Mouse (Mus musculus) neural tube, embryonic 11.5 days (tissue): ENCODE data around the gene Esd. TPM values are rescaled to one million over a fixed set of nuclear protein-coding genes. Genes with fewer than 3 reads are reported as not detected.

ENCODE experiments used
- ATAC-seq: fragments of 200-750 bp; cut with Nextera tagmentation; 2 replicates; pipeline ENCODE4 v1.8.0; 2017; ENCODE audit warnings: moderate number of reproducible peaks, mild to moderate bottlenecking, moderate TSS enrichment, moderate library complexity; ENCODE audit not compliant: insufficient read depth, low FRiP score, low TSS enrichment
- DNase-seq: peaks from one replicate; pipeline ENCODE4 v3.0.0-alpha.2; 2015; ENCODE audit warnings: low spot score
- H3K27ac ChIP-seq: fragments of 300-500 bp; sonication (generic); 2 replicates; pipeline ENCODE4 v1.5.1; 2014; ENCODE audit warnings: low read depth, mild to moderate bottlenecking, low read length
- H3K27me3 ChIP-seq: fragments of 300-500 bp; sonication (generic); 2 replicates; pipeline ENCODE4 v1.6.1; 2014; ENCODE audit warnings: mild to moderate bottlenecking, low read length, mixed read lengths; ENCODE audit not compliant: control insufficient read depth, insufficient read depth
- H3K36me3 ChIP-seq: fragments of 300-500 bp; sonication (generic); 2 replicates; pipeline ENCODE4 v1.6.1; 2014; ENCODE audit warnings: mild to moderate bottlenecking, low read length, moderate library complexity, mixed read lengths; ENCODE audit not compliant: control insufficient read depth, insufficient read depth
- H3K4me1 ChIP-seq: fragments of 300-500 bp; sonication (generic); 2 replicates; pipeline ENCODE4 v1.6.1; 2014; ENCODE audit warnings: low read length, mixed read lengths; ENCODE audit not compliant: control insufficient read depth, insufficient read depth
- H3K4me2 ChIP-seq: fragments of 300-500 bp; sonication (generic); 2 replicates; pipeline ENCODE4 v1.6.1; 2014; ENCODE audit warnings: low read depth, mild to moderate bottlenecking, moderate library complexity
- H3K4me3 ChIP-seq: fragments of 300-500 bp; sonication (generic); 2 replicates; pipeline ENCODE4 v1.5.1; 2014; ENCODE audit warnings: low read depth, low read length
- H3K9ac ChIP-seq: fragments of 300-500 bp; sonication (generic); 2 replicates; pipeline ENCODE4 v1.6.1; 2014; ENCODE audit warnings: mild to moderate bottlenecking, low read length
- H3K9me3 ChIP-seq: fragments of 300-500 bp; sonication (generic); 2 replicates; pipeline ENCODE4 v1.6.1; 2016; ENCODE audit warnings: low read length; ENCODE audit not compliant: control insufficient read depth
- WGBS: fragments of 180-500 bp; shearing (Covaris S2); extraction: QIAGEN DNeasy Blood & Tissue Kit; methylation state at CpG from one replicate; pipeline ENCODE4 v1.1.7; 2014; 5-methylcytosine and 5-hydroxymethylcytosine counted together
- polyA plus RNA-seq: library from polyadenylated mRNA; unstranded; fragments of >200 nt; fragmentation: Nextera tagmentation; extraction: Ambion mirVana; gene quantifications from 2 replicates; pipeline ENCODE4 v1.2.1, GENCODE M21; 2014

The Esd gene
- 351 and 358 TPM in 2 replicates for polyA plus RNA-seq

- ATAC-seq (peak; percentile 98), DNase-seq (peak; percentile 95)
- Histone ChIP-seq H3K4me1 (peaks cover 6% of the 10 kb centered on the region; the same call in 1 of the 2 replicates), H3K36me3 (no peaks in the 10 kb centered on the region), H3K9ac (peak within 1 kb of the TSS; percentile 74), H3K27ac (peak within 1 kb of the TSS; percentile 40), H3K4me3 (peak within 1 kb of the TSS; percentile 72), H3K4me2 (peak within 1 kb of the TSS; percentile 70), H3K9me3 (no peaks in the 10 kb centered on the region), H3K27me3 (no peaks in the 10 kb centered on the region)
- under 1% methylated on average over 53 of the region's 53 CpGs for WGBS
Measured at GRCm38 (mm10) chr14:74732079-74732783, at the start of gene Esd. Gene Esd, plus strand, starts transcription at chr14:74732297.

GRCm38 (mm10) chr14:74684298-74684978, 47.7 kb upstream of the Esd start:
- no peak overlapping the region for H3K9ac ChIP-seq
- WGBS, result 85% methylated on average over 5 of the region's 5 CpGs
- no peaks in the 10 kb centered on the region for H3K9me3 ChIP-seq
- ATAC-seq, result no peak
- DNase-seq, result no peak
- H3K4me2 ChIP-seq, result no peak overlapping the region
- no peaks in the 10 kb centered on the region for H3K27me3 ChIP-seq
- H3K4me3 ChIP-seq, result no peak overlapping the region
- H3K27ac ChIP-seq, result no peak overlapping the region
- no peaks in the 10 kb centered on the region for H3K4me1 ChIP-seq
- no peaks in the 10 kb centered on the region for H3K36me3 ChIP-seq

- Histone ChIP-seq H3K27ac (no peak overlapping the region), H3K27me3 (no peaks in the 10 kb centered on the region), H3K4me2 (no peak overlapping the region), H3K4me1 (no peaks in the 10 kb centered on the region), H3K9me3 (no peaks in the 10 kb centered on the region), H3K4me3 (no peak overlapping the region), H3K36me3 (no peaks in the 10 kb centered on the region), H3K9ac (no peak overlapping the region)
- WGBS, result 89% methylated on average over 2 of the region's 2 CpGs
- no peak for ATAC-seq
- no peak for DNase-seq
Measured at GRCm38 (mm10) chr14:74691963-74692362, 40.1 kb upstream of the Esd start.

GRCm38 (mm10) chr14:74696766-74697165, 35.3 kb upstream of the Esd start:
- no peaks in the 10 kb centered on the region for H3K9me3 ChIP-seq
- H3K4me2 ChIP-seq, result no peak overlapping the region
- H3K27ac ChIP-seq, result no peak overlapping the region
- no peaks in the 10 kb centered on the region for H3K4me1 ChIP-seq
- WGBS, result 45% methylated on average over 4 of the region's 4 CpGs
- no peaks in the 10 kb centered on the region for H3K27me3 ChIP-seq
- no peak overlapping the region for H3K4me3 ChIP-seq
- no peak for DNase-seq
- H3K9ac ChIP-seq, result no peak overlapping the region
- no peaks in the 10 kb centered on the region for H3K36me3 ChIP-seq
- no peak for ATAC-seq

GRCm38 (mm10) chr14:74697432-74697831, 34.7 kb upstream of the Esd start:
- Histone ChIP-seq H3K9ac (no peak overlapping the region), H3K27me3 (no peaks in the 10 kb centered on the region), H3K4me3 (no peak overlapping the region), H3K4me2 (no peak overlapping the region), H3K9me3 (no peaks in the 10 kb centered on the region), H3K27ac (no peak overlapping the region), H3K36me3 (no peaks in the 10 kb centered on the region), H3K4me1 (no peaks in the 10 kb centered on the region)
- DNase-seq (no peak), ATAC-seq (no peak)

- Histone ChIP-seq H3K4me2 (no peak overlapping the region), H3K27me3 (no peaks in the 10 kb centered on the region), H3K4me3 (no peak overlapping the region), H3K4me1 (no peaks in the 10 kb centered on the region), H3K9ac (no peak overlapping the region), H3K36me3 (no peaks in the 10 kb centered on the region), H3K9me3 (no peaks in the 10 kb centered on the region), H3K27ac (no peak overlapping the region)
- WGBS, result 90% methylated on average over 3 of the region's 3 CpGs
- ATAC-seq (no peak), DNase-seq (no peak)
Measured at GRCm38 (mm10) chr14:74699241-74699640, 32.9 kb upstream of the Esd start.

GRCm38 (mm10) chr14:74703930-74704329, 28.2 kb upstream of the Esd start:
- WGBS, result 66% methylated on average over 6 of the region's 6 CpGs
- no peak overlapping the region for H3K4me3 ChIP-seq
- H3K4me2 ChIP-seq, result no peak overlapping the region
- DNase-seq, result no peak
- no peaks in the 10 kb centered on the region for H3K36me3 ChIP-seq
- H3K9ac ChIP-seq, result no peak overlapping the region
- H3K9me3 ChIP-seq, result no peaks in the 10 kb centered on the region
- H3K27ac ChIP-seq, result no peak overlapping the region
- no peaks in the 10 kb centered on the region for H3K4me1 ChIP-seq
- ATAC-seq, result no peak
- H3K27me3 ChIP-seq, result no peaks in the 10 kb centered on the region

GRCm38 (mm10) chr14:74709054-74709453, 23.0 kb upstream of the Esd start:
- WGBS, result 36% methylated on average over 3 of the region's 3 CpGs
- ATAC-seq, result no peak
- Histone ChIP-seq H3K4me3 (no peak overlapping the region), H3K9me3 (no peaks in the 10 kb centered on the region), H3K27me3 (no peaks in the 10 kb centered on the region), H3K36me3 (no peaks in the 10 kb centered on the region), H3K4me2 (no peak overlapping the region), H3K4me1 (no peaks in the 10 kb centered on the region), H3K27ac (no peak overlapping the region), H3K9ac (no peak overlapping the region)
- DNase-seq, result peak; percentile 58

- Histone ChIP-seq H3K4me1 (no peaks in the 10 kb centered on the region), H3K4me2 (no peak overlapping the region), H3K27ac (no peak overlapping the region), H3K9ac (no peak overlapping the region), H3K9me3 (no peaks in the 10 kb centered on the region), H3K36me3 (no peaks in the 10 kb centered on the region), H3K27me3 (no peaks in the 10 kb centered on the region), H3K4me3 (no peak overlapping the region)
- DNase-seq, result no peak
- ATAC-seq, result no peak
- WGBS, result 80% methylated on average over 3 of the region's 3 CpGs
Measured at GRCm38 (mm10) chr14:74723541-74723940, 8.6 kb upstream of the Esd start.
